Mouse (Mus musculus) intestine, embryonic 16.5 days (tissue): ENCODE results near the gene Nckap5. TPM values are rescaled to one million over a fixed set of nuclear protein-coding genes. Genes with fewer than 3 reads are reported as not detected.
"Not testable (repeated sequence)": the region's sequence is repeated elsewhere in the genome, so short reads cannot be mapped to it uniquely, and the experiment has no call there.

ENCODE experiments used
- ATAC-seq: fragments of 200-750 bp; cut with Nextera tagmentation; 2 replicates; pipeline ENCODE4 v1.8.0; 2017; ENCODE audit warnings: moderate TSS enrichment, moderate library complexity
- H3K27ac ChIP-seq: fragments of 300-500 bp; sonication (generic); 2 replicates; pipeline ENCODE4 v1.5.1; 2014; ENCODE audit warnings: mild to moderate bottlenecking, low read length
- H3K27me3 ChIP-seq: fragments of 300-500 bp; sonication (generic); replicated peaks from 2 replicates; pipeline ENCODE4 v1.6.1; 2014; ENCODE audit warnings: low read length, control low read depth, mixed read lengths; ENCODE audit not compliant: control insufficient read depth, insufficient read depth
- H3K36me3 ChIP-seq: fragments of 300-500 bp; sonication (generic); 2 replicates; pipeline ENCODE4 v1.6.1; 2014; ENCODE audit warnings: low read length, control low read depth; ENCODE audit not compliant: control insufficient read depth, insufficient read depth
- H3K4me1 ChIP-seq: fragments of 300-500 bp; sonication (generic); 2 replicates; pipeline ENCODE4 v1.6.1; 2014; ENCODE audit warnings: low read length, control low read depth, mixed read lengths; ENCODE audit not compliant: control insufficient read depth, insufficient read depth
- H3K4me2 ChIP-seq: fragments of 300-500 bp; sonication (generic); 2 replicates; pipeline ENCODE4 v1.6.1; 2014; ENCODE audit warnings: low read depth, low read length, control low read depth
- H3K4me3 ChIP-seq: fragments of 300-500 bp; sonication (generic); 2 replicates; pipeline ENCODE4 v1.5.1; 2014; ENCODE audit warnings: mild to moderate bottlenecking, low read length
- H3K9ac ChIP-seq: fragments of 300-500 bp; sonication (generic); 2 replicates; pipeline ENCODE4 v1.6.1; 2014; ENCODE audit warnings: low read depth, low read length
- H3K9me3 ChIP-seq: fragments of 300-500 bp; sonication (generic); 2 replicates; pipeline ENCODE4 v1.6.1; 2016; ENCODE audit warnings: low read length, control low read depth; ENCODE audit not compliant: control insufficient read depth
- WGBS: fragments of 180-500 bp; shearing (Covaris S2); extraction: QIAGEN DNeasy Blood & Tissue Kit; methylation state at CpG from one replicate; pipeline ENCODE4 v1.1.7; 2014; 5-methylcytosine and 5-hydroxymethylcytosine counted together
- polyA plus RNA-seq: library from polyadenylated mRNA; unstranded; fragments of >200 nt; fragmentation: Nextera tagmentation; extraction: Ambion mirVana; gene quantifications from 2 replicates; pipeline ENCODE4 v1.2.1, GENCODE M21; 2015

Nckap5 gene
- polyA plus RNA-seq, 1 experiment from 2014 or later, result 11.5 TPM

DNA sequence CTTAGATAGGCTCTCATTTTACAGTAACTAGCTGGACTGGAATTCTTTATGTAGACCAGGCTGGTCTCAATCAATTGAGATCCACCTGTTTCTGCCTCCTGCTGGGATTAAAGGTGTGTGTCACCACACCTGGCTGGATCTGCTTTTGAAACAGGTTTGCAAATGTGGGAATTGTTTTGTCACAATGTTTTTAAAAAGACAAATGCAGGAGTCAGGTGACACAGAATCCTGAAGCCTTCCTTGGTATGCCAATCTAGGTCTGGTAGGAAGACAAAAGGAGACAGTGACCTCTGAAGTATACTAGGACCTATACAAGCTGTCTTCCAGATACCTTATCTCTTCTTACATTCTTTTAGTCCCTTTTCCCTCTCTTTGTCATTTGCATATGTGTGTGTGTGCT lies 680.6 kb downstream of the Nckap5 start:
- H3K4me3 ChIP-seq, result no peak overlapping the region
- ATAC-seq, result no peak
- H3K36me3 ChIP-seq, result no peaks in the 10 kb centered on the region
- no peaks in the 10 kb centered on the region for H3K4me1 ChIP-seq
- no peak overlapping the region for H3K9ac ChIP-seq
- H3K27me3 ChIP-seq, result no peaks in the 10 kb centered on the region
- no peak overlapping the region for H3K4me2 ChIP-seq
- H3K9me3 ChIP-seq, result no peaks in the 10 kb centered on the region
- no peak overlapping the region for H3K27ac ChIP-seq

DNA sequence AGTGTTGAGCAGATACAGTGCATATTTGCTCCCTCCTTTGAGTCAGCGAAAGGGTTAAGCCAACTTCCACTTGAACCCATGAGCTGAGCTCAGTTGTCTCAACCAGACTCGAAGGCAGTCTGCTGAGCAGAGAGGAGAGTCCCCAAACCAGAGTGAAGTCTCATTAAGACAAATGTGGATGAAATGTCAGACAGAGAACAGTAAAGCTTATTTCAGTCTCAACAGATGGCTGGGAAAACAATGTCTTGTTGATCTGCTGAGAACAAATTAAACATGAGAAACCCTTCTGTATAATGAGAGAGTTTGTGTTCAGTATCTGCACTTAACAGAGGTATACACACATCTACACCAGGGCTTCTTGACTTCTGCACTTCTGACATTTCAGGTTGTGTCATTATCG lies 694.9 kb downstream of the Nckap5 start:
- H3K4me3 ChIP-seq, result no peak overlapping the region
- ATAC-seq, result no peak
- no peak overlapping the region for H3K4me2 ChIP-seq
- H3K4me1 ChIP-seq, result no peaks in the 10 kb centered on the region
- no peaks in the 10 kb centered on the region for H3K9me3 ChIP-seq
- 81% methylated on average over 3 of the region's 3 CpGs for WGBS
- H3K9ac ChIP-seq, result no peak overlapping the region
- H3K27ac ChIP-seq, result no peak overlapping the region
- H3K27me3 ChIP-seq, result no peaks in the 10 kb centered on the region
- no peaks in the 10 kb centered on the region for H3K36me3 ChIP-seq

DNA sequence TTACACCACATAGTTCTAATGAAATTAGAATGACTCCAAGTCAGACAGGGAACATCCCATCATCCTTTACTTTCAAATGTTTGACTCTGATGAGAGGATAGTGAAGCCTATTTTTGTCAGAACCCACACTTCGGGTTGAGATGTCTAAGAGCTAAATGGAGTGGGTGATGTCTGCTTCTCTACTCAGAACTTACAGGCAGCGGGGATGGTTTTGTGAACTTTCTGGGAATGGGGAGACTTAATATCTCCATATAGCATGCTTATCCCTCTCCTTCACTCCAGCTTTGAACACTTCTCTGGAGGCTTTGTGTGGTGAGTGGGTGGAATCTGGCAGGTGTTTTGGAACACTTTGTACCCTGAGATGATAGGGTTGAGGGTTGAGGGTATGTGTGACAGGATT lies 698.3 kb downstream of the Nckap5 start:
- no peak overlapping the region for H3K9ac ChIP-seq
- WGBS, result 94% methylated on average over 2 of the region's 2 CpGs
- ATAC-seq, result no peak
- no peak overlapping the region for H3K4me3 ChIP-seq
- H3K27ac ChIP-seq, result no peak overlapping the region
- H3K27me3 ChIP-seq, result no peaks in the 10 kb centered on the region
- no peaks in the 10 kb centered on the region for H3K4me1 ChIP-seq
- H3K9me3 ChIP-seq, result no peaks in the 10 kb centered on the region
- no peak overlapping the region for H3K4me2 ChIP-seq
- H3K36me3 ChIP-seq, result no peaks in the 10 kb centered on the region

DNA sequence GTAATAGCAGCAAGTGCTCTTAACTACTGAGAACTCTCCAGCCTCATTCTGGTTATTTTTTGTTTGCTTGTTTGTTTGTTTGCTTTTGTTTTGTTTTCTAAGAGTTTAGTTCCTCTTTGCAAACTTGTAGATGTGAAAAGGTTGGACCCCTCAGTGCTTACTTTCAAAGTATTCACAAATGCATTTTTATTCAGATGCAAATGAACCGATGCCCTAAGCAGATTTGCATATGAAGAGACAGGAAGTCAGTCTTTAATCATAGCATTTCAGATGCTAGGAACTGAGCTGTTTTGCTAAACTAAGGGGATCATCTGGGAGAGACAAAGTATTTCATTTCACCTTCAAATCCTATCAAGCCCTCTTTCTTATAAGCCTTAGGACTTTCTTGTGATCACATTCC lies 701.5 kb downstream of the Nckap5 start:
- no peaks in the 10 kb centered on the region for H3K27me3 ChIP-seq
- H3K4me3 ChIP-seq, result no peak overlapping the region
- no peak overlapping the region for H3K9ac ChIP-seq
- 39% methylated on average over 1 of the region's 1 CpGs for WGBS
- H3K36me3 ChIP-seq, result no peaks in the 10 kb centered on the region
- no peaks in the 10 kb centered on the region for H3K9me3 ChIP-seq
- no peaks in the 10 kb centered on the region for H3K4me1 ChIP-seq
- H3K27ac ChIP-seq, result no peak overlapping the region
- no peak for ATAC-seq
- no peak overlapping the region for H3K4me2 ChIP-seq

DNA sequence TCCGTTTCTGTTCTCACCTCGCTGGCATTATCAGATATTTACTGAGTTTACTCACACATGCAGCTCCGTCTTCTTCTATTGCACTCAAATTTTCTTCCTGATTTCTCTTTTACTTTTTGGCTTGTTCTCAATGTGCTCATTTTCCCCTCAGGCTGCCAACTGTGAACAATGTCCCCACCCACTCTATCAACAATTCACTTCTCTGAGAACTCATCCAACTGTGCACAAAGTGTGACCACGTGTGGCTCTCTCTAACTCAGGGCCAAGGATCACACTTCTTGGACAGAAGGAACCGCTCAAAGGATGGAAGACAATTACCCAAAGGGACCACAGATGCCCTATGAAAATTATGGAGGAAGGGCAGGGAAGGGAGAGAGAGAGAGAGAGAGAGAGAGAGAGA lies 707.5 kb downstream of the Nckap5 start:
- H3K27ac ChIP-seq, result no peak overlapping the region
- H3K36me3 ChIP-seq, result no peaks in the 10 kb centered on the region
- H3K4me2 ChIP-seq, result no peak overlapping the region
- no peaks in the 10 kb centered on the region for H3K27me3 ChIP-seq
- ATAC-seq, result no peak
- no peaks in the 10 kb centered on the region for H3K4me1 ChIP-seq
- no peak overlapping the region for H3K9ac ChIP-seq
- no peak overlapping the region for H3K4me3 ChIP-seq
- H3K9me3 ChIP-seq, result no peaks in the 10 kb centered on the region
- 72% methylated on average over 5 of the region's 5 CpGs for WGBS

DNA sequence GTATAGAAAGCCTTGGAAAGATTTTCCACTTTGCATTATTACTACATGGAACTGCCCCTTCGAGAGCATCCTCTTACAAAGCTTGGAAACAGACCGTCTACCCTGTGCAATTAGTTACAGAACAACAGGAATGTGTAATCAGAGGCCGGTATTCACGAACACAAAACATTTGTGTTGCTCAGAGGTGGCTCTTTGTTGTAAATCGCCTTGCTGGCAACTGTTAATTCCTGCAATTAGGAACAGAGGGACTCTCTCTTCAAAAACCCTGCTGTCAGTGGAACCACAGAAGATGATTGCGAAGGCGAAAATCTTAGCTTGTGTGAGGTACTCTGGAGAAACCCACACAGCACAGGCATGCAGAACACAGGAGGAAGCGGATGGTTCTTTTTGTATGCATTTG lies 710.1 kb downstream of the Nckap5 start:
- H3K4me2 ChIP-seq, result no peak overlapping the region
- no peaks in the 10 kb centered on the region for H3K4me1 ChIP-seq
- H3K36me3 ChIP-seq, result no peaks in the 10 kb centered on the region
- H3K9ac ChIP-seq, result no peak overlapping the region
- no peak for ATAC-seq
- H3K9me3 ChIP-seq, result no peaks in the 10 kb centered on the region
- no peak overlapping the region for H3K4me3 ChIP-seq
- 62% methylated on average over 8 of the region's 8 CpGs for WGBS
- no peaks in the 10 kb centered on the region for H3K27me3 ChIP-seq
- H3K27ac ChIP-seq, result no peak overlapping the region

DNA sequence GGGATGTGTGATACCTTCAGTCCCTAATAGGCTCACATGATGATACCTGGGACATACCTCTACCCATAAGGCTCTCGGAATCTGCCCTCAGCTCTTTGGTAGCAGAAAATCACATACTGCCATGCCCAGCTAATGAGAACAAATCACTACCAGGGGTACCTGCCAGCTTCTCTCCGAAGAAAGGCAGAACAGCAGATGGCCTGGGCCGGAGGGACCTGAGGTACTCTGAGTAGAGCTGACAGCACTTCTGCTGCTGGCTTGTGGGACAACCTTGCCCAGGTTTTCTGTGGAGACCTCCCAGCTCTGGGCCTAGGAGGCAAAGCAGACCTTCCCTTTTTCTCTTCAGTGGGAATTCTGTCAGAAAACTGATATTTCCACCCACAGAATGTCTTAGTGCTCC lies 714.6 kb downstream of the Nckap5 start:
- H3K9me3 ChIP-seq, result no peaks in the 10 kb centered on the region
- no peak overlapping the region for H3K4me2 ChIP-seq
- no peak overlapping the region for H3K4me3 ChIP-seq
- no peak for ATAC-seq
- H3K27me3 ChIP-seq, result no peaks in the 10 kb centered on the region
- no peak overlapping the region for H3K27ac ChIP-seq
- no peaks in the 10 kb centered on the region for H3K36me3 ChIP-seq
- no peaks in the 10 kb centered on the region for H3K4me1 ChIP-seq
- WGBS, result 86% methylated on average over 3 of the region's 3 CpGs
- no peak overlapping the region for H3K9ac ChIP-seq

DNA sequence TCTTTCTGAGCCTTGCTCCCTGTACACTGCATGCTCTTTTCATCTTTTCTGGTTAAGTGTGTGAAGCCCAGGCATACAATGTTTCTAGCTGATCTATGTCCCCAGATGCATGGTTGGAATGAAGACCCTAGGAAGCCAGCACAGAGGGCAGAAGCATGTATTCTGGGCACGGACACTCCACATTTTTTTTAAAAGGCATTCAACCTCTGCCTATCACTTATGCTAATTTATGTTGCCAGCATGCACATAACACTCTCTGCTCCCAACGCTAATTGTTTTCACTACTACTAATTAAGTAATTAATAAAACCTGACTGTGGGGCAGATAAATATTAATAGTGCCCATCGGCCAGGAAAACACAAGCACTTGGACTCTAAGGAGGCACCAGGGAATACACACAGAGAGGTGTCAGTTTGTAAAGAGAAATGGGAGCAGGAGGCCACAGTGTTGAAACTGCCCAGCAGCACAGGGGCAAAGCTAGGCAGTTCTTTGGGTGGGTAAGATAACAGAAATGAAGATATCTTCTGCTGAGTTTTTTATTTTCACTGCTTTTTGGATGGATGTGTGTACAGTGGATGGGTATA lies 724.8 kb downstream of the Nckap5 start:
- WGBS, result 77% methylated on average over 3 of the region's 3 CpGs
- Histone ChIP-seq H3K9me3 (no peaks in the 10 kb centered on the region), H3K4me2 (no peak overlapping the region), H3K9ac (no peak overlapping the region), H3K27ac (no peak overlapping the region), H3K27me3 (no peaks in the 10 kb centered on the region), H3K4me3 (no peak overlapping the region), H3K4me1 (no peaks in the 10 kb centered on the region), H3K36me3 (no peaks in the 10 kb centered on the region)
- no peak for ATAC-seq

DNA sequence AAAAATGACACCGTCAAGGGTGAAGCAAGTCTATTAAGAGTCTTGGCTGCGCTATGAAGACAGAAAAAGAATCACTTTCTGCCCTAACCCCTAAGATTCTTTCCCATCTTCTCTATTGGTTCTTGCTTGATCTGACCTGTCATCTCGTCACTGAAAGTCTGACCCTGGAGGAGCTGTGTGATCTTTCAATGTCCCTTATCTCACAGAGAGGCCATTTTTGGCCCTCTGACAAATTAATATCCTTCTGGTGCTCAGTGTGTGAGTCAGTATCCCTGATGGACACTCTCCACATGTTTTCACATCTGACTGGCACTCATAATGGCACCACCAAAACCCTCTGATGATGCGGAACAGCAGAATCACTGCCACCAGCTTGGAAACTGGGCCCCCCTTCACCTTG lies 736.3 kb downstream of the Nckap5 start:
- Histone ChIP-seq H3K9ac (no peak overlapping the region), H3K27ac (no peak overlapping the region), H3K9me3 (no peaks in the 10 kb centered on the region), H3K4me3 (no peak overlapping the region), H3K36me3 (no peaks in the 10 kb centered on the region), H3K27me3 (no peaks in the 10 kb centered on the region), H3K4me2 (no peak overlapping the region), H3K4me1 (no peaks in the 10 kb centered on the region)
- 88% methylated on average over 4 of the region's 4 CpGs for WGBS
- no peak for ATAC-seq

DNA sequence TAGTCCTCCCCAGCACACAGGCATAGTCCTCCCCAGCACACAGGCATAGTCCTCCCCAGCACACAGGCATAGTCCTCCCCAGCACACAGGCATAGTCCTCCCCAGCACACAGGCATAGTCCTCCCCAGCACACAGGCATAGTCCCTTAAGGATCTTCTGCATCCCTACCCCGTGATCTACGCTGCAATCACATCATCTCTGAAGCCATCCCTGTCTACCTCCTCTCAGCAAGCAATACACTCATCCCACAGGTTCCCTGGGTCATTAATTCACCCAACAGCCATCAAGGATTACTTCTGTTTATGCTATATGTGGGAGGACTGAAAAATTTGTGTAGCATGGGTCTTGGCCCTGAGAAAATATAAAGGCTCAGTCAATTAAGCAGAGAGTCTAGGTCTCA lies 738.6 kb downstream of the Nckap5 start:
- WGBS, result 90% methylated on average over 2 of the region's 2 CpGs
- not testable (repeated sequence) for H3K27ac ChIP-seq, H3K4me3 ChIP-seq, H3K9ac ChIP-seq, ATAC-seq, H3K9me3 ChIP-seq, H3K27me3 ChIP-seq, H3K4me1 ChIP-seq, H3K36me3 ChIP-seq, H3K4me2 ChIP-seq
